Mouse (Mus musculus) testis, adult 2 months (tissue): ENCODE measurements around the gene Actl11.

Experiments used
- CTCF ChIP-seq: fragments of 200-500 bp; IDR thresholded peaks from 2 replicates; pipeline ENCODE4 v1.5.1; 2012; ENCODE audit warnings: low read depth, mild to moderate bottlenecking, inconsistent platforms, low read length, moderate library complexity; ENCODE audit not compliant: control insufficient read depth, insufficient read depth, insufficient replicate concordance
- POLR2A ChIP-seq: fragments of 200-500 bp; IDR thresholded peaks from 2 replicates; pipeline ENCODE4 v1.6.1; 2012; ENCODE audit warnings: low read depth, mild to moderate bottlenecking, inconsistent platforms, low read length, moderate library complexity; ENCODE audit not compliant: control insufficient read depth

GRCm38 (mm10) chr9:107957141-107957540, 28.9 kb downstream of the Actl11 start:
- TF ChIP-seq CTCF (no peak), POLR2A (no peak)
